Mouse (Mus musculus) frontal cortex, postnatal 25 days (tissue): ENCODE results near the gene H2-DMb1.

ENCODE experiments used
- DNase-seq, 2 experiments: peaks; one replicate each; pipeline ENCODE4 v3.0.0; 2022; ENCODE audit warnings: low spot score in 2 of 2

The H2-DMb1 gene

DNA sequence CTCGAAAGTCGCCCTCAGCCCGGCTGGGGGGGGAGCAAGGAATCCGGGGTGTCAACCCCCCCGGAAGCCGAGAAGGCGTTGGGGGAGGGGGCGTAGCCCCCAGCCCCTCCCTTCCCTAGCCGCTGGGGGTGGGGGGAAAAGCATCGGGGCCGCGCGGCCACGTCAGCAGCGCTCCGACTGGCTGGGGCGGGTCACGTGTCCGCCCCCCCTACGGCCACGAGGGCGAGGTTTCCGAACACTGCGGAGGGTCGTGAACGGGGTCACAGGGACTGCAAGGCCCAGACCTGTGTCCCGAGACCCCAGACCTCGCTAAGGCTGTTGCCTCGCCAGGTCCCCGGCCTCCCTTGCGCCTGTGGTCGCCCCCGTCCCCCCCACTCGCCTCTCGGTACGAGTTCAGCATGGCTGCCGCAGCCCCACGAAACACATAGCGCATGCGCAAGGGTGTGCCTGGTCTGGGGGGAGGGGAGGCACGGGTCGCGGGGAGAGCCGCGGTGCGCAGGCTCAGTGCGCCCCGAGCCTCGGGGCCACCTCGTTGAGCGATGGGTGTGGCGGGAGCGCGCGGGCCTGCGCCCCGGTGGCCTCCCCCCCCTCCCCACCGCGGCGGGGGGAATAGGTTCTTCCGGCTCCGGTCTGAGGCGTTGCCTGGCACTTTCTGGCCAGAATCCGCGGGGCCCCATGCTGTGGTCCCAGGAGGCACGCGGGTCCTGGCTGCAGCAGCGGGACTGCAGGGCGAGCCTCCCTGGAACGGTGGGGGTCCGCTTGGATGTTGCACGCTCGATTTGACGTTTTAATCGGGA is 30.5 kb upstream of the H2-DMb1 start, which contains the start of gene Brd2:
Brd2 (minus strand) TSS at position 447 of the 797 bp plus-strand sequence.
- peak; percentile 94 to 96 for DNase-seq

DNA sequence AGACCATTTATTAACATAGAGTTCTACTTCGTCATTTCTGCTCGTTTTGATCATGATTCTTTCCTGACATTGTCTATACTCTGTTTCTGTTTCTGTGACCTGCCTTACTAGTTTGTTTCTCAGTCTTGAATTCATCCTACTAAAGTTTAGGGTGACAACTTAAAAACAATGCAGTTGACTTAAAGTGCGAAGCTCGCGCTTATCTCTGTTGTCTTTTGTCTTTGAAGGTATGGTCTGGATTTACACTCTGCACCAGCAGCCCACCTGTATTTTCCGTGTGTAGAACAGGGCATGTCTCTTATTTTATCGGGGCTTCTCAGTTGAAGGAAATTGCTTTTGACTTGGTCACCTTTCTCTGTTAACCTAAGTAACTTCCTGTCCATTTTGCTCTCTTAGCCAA is 29.8 kb upstream of the H2-DMb1 start:
- DNase-seq: no peak

DNA sequence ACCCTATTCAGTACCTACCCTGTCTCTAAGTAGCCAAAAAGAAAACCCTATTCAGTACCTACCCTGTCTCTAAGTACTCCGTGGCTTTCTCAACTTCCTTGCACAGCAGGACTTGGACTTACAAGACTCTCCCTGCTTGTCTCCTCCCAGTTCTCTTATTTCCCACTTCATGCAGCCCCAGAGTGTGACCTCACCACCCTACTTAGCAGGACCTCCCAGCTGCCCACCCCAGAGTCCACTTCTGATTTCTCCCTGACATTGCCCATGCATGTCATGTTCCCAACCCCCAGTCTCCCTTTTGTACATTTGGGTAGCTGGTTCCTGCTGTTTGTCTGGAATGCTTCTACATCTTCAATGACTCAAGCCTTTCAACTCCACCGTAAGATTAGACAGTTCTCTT is 29.4 kb upstream of the H2-DMb1 start:
- no peak for DNase-seq

DNA sequence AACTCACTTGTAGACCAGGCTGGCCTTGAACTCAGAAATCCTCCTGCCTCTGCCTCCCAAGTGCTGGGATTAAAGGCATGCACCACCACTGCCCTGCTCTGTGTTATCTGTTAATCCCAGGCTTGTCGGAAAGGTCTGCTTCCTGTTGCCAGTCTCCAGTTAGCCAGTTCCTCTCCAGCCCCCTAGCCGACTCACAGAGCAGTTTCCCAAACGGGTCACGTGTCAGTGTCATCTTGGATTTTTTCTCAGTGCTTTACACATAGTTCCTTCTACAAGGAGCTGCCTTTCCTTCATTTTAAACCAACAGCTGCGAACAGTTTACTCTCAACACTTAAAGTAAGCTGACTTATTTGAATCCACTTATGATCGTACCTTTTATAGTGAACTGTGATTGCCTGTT is 28.2 kb upstream of the H2-DMb1 start:
- DNase-seq: no peak

DNA sequence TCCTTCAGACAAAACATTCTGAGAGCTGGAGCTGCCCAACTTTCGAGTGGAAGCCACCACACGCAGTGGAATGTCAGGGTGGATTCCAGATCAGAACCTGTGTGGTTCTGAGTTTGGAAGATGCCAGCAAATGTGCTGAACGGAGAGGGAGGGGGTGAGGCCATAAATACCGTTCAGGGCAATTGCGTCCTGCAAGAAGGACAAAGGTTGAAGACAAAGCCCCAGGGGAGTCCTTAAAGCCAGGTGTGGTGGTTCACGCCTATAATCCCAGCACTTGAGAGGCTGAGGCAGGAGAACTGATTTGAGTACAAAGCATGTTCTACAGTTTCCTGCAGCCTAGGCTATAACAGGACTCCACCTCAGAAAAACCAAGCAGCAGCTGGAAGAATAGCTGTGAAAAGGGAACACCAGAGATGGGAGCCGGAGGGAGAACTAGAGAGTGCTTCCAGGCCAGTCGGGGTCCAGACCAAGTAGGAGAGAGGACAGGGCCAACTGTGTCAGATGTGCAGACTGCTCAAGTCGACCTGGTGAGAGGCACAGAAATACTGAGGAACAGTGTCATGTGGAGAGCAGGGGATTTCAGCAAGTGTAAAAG is 25.9 kb upstream of the H2-DMb1 start:
- DNase-seq: no peak

DNA sequence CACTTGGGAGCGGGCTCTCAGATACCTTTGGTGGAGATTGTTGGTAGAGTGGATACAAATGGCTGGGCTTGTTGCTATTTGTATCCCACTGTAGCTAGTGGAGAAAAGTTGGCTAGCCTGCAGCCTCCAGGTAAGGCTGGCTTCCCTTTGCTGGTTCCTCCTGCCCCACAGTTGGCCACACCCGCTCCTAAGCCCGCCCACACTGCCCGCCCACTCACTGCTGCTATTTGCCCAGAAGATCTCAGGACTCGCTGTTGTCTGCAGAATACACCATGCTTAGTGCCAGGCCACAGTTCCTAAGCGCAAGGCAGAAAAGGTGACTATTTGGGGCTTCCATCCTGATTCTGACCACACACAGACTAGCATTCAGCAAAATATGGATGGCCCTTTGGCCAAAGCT is 25.4 kb upstream of the H2-DMb1 start:
- no peak for DNase-seq

DNA sequence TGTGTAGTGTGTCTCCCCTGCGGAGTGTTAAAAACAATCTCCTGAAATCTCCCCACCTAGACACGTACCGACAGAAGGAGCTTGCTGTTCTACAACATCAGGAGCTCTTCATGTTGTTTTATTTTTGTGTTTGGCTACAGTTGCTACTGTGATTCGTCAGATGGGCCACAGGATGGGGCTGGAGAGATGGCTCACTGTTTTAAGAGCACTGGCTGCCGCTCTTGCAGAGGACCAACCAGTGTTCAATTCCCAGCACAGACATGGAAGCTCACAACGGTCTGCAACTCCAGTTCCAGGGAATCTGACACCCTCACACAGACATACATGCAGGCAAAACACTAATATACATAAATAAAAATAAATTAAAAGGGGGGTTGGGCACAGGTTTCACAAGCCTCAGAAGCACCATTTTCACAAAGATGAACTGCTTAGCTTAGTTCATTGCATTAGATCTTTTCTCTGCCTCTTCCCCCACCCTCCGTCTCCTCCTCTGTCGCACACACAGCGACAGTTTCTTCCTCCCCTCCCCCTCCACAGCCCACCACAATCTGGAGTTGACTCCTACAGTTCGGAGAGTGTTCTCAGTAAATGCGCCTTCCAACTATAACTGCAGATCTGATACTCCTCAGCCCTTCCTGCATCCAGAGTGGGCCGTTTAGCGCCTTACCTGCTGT is 24.5 kb upstream of the H2-DMb1 start:
- DNase-seq: no peak

DNA sequence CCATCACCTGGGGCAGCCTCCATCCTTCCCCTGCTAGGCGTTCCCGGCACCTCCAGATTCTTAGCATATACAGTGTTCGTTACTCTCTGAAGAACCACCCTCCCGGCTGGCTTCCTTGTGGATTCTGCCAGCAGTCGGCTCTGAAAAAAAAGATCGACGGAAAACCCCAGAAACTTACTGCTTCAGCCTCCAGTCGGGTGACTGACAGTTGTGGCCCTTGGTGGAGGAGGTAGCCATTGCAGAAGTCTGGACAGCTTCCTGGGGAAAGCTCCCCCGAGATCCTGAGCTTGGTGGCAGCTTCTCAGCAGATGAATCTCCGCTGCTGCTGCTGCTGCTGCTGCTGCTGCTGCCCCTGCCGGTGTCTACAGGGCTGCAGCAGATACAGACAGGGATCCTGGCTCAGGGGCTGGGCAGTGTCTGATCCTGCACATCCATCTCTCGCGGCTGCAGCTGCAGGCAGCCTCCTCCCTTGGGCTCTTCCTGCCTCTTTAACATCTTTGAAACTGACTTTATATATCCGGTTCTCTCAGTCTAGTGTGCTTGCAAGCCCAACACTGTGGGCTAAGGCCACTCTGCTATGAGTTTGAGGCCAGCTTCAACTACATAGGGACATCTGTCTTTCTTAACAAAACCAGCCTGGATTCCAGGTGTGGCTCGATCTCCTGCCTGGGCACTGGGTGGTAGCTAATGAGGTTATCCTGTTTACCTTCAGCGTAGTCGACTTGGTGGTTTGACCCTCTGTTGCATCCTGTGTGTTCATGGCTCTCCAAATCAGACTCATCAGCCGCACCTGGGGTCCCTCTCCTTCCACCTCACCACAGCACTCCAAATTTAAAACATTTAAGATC is 23.7 kb upstream of the H2-DMb1 start:
- no peak for DNase-seq

DNA sequence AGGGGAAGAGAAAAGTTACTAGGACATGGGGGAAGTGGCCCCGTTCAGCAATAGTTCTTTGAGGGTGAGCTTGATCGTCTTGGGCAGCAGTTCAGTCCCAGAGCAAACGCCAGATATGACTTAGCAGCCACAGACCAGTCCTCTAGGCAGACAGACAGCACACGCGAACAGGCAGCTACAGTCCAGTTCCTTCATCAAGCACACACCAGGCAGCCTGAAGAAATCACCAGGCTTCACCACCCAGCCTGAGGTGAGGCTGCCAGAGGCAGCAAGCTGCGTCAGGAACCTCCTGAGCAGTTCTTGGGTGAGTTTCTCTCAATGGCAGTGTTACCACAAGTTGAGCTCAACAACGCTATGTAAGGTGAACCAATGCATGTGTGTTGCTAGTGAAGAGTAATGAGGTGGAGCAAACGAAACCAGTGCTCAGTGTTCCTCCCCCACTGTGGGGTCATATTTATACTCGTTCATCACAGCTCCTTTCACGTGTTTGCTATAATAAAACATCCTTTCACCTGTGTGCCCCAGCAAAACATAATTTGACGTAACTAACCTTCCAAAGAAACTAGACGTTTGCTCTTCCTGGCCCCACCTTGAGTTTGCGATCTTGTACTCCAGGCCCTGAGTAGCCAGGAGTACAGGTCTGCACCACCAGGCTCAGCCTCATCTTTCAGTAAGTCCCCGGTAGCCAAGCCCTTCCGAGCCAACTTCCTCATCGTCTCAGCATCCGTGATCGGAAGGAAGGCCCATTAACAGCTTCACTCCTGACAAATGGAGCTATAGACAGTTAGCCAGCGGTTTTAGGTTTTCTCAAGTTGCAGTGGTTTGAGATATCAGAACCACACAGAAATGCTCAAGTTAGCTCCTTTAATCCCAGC is 22.6 kb upstream of the H2-DMb1 start:
- DNase-seq: no peak

DNA sequence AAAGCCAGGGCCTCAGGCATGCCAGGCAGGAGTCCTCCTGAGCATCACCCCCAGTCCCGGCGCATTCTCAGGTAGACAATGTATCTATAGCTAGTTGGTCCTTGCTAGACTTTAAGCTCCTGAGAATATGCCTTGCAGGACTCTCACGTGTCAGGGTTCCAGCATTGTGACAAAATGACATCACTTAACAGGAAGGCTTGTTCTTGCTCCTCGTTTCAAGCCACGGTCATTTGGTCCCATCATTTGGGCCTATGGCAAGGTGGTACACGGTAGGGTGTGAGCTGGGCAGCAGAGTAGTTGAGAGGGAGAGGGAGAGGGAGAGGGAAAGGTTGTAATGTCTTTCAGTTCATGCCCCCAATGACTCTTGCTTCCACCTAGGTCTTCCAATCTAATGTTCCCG is 21.0 kb upstream of the H2-DMb1 start:
- no peak for DNase-seq

DNA sequence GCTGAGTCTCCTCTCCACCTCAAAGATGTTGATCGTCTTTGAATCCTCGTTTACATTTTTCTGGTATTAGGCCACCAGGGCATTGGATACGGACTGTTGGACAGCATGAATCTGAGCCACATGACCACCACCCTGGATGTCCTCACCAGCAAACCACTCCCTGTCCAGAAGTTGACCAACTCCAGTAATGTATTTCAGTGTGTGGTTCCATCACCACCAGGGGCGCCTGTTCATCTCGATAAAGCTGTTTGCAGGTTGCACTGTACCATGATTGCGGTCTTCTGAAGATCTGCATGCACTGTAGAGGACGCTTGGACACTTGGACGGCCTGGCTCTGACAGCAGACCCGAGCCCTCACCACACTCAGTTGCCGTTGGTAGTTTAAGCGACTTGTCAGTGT is 19.6 kb upstream of the H2-DMb1 start:
- DNase-seq: no peak

DNA sequence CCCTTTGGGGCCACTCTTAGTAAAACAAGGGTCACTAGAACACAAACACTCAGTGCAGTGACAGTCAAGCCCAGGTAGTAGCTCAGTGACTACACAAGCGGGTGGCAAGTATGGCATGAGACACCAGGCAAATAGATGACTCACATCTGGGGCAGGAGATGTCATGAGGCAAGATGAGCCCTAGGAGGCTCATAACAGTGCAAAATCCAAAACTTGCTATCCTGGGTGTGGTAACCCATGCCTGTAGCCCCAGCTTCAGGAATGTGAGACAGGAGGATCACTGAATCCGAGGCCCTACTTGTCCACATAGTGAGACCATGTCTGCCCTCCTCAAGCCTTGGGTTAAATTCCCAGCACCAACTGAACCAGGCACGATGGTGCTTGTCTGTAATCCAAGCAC is 18.4 kb upstream of the H2-DMb1 start:
- DNase-seq: no peak

DNA sequence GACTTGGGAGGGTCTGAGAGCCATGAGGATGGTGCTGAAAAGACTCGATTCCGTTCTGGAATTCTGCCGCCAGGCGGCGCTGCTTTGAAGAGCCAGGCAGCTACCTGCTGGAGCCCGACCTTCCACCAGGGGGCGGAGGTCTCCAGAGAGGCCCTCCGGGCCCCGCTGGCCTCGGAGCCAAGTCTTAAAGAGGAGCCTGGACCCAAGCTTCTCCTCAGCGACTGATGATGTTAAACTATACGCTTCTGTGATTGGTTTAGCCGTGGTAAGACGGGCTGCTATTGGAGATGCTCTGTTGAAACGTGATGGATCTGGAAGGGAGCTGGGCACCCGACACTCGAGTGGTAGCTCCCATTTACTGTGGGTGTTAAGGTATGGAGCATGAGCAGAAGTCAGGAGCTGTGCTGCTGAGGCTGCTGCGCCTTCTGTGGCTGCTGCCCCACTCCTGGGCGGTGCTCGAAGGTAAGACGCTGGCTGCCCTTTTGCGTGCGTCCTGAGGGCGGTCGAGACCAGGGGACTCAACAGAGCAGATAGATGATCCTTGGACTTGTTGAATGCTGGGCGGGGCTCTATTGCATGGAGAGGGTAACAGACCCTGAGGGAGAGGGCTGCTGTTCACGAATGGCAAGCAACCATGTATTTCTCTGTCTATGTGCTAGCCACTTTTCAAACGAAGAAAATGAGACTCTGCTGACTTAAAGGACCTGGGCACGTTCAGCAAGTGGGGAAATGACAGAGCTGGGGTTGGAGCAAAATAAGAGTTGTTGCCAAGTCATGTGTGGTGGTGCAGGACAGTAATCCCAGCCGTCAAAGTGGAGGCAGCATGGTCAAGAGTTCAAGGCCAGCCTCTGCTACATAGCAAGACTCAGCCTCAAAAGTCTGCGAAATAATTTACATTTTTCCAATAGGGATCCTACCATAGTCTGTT is 17.3 kb upstream of the H2-DMb1 start:
- peak; percentile 97 to 98 for DNase-seq

DNA sequence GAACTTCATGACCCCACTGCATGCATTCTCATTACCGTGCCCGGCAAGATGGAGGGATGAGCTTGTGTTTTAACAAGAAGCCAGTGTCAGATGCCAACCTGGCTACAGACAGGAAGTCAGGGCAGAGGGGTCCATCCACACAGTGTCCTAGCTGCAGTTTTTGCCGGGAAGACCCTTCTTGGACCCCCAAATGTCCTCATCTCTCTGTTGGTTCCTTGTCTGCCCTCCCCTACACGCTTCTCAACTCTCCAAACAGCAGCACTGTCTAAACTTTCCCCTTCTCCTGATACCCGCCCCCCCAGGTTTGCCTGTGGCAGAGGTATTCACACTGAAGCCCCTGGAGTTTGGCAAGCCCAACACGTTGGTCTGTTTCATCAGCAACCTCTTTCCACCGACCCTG is 15.3 kb upstream of the H2-DMb1 start:
- DNase-seq: no peak

DNA sequence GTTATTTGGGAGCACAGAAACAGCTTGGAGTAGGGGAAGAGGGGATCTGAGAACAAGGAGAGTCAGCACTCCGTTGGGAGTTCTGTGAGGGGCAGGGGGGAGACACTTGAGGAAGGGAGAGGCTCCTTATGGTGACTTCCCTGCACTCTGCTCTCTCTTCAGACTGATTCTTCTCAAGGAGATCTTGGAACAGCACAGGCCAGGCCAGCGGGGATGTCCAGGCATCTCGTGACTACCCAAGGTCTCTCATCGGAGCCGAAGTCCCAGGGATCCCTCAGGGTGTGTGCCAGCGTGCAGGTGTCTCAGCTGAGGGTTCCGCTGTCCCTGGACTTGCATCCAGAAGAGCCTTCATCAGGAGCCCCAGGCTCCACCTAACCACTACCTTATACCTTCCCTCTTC is 14.2 kb upstream of the H2-DMb1 start:
- DNase-seq: no peak

DNA sequence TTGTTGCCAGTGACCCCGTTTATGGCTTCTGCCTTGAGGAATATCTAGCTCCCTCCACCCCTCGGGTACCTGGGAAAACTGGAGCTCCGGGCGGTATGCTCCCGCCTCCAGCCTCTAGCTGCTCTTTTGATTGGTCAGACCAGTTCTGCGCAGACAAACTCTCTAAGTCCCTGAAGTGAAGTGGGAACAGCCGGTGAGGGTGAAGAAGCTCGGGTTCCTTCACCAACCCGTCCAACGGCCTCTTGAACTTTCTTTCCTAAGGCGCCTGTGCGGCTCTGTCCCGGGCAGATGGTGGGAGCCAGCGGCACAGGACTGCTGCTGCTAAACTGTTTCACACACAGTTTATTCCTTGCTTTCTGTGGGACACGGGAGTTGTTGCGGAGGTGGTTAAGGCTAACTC is 13.5 kb upstream of the H2-DMb1 start:
- no peak for DNase-seq

DNA sequence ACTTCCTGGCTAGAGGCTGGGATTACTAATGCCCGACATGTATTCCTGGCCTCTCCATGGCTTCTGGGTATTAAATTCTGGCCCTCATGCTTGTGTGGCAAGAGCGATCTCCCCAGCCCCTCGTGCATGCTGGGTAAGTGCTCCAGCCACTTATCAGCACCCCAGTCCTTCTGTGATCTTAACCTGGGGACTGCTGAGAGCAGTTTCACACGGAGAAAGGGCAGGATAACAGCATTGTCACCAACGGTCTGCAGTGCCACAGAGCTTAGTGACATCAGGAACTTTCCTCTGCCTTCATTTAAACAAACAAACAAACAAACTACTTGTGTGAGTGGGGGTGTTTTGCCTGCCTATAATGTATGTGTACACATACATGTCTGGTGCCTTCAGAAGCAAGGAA is 12.6 kb upstream of the H2-DMb1 start:
- no peak for DNase-seq

DNA sequence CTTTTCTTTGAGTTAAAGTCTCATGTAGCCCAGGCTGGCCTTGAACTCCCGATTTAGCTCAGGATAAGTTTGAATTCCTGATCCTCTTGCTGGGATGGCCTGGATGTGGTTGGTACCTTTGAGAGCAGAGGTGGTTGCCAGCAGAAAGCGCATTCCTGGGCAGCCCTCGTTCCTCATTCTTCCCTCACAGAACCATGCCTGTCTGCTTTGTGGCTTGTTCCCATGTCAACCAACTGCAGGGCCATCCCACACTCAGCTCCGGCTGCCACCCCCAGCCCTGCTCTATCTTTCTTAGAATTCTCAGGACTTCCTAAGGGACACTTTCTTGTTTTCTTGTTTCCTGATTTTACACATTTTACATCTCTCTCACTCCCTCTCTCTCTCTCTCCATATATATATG is 11.4 kb upstream of the H2-DMb1 start:
- DNase-seq: no peak

DNA sequence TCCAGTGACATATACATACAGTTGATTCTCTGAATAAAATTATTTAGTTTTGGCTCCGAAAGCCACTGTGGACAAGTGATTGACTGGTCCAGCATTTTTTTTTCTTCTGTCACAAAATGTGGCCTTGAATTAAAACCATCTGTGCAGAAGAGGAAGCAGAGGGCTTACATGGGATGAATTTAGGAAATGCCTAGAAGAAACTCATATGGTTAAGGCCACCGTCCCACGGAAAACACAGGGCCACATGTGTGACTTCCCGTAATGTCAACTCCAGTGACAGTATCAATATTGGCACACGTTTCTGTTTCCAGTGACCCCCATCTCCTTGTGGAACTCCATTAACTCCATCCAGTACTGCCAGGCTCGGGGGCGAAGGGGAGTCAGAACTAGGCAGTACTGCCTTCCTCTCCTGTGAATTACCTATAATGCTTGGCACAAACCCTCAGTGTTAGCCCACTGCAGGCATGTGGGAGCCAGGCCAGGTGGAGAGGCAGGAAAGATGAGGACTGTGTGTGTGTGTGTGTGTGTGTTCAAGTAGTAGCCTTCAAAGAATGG is 10.3 kb upstream of the H2-DMb1 start:
- DNase-seq: no peak

DNA sequence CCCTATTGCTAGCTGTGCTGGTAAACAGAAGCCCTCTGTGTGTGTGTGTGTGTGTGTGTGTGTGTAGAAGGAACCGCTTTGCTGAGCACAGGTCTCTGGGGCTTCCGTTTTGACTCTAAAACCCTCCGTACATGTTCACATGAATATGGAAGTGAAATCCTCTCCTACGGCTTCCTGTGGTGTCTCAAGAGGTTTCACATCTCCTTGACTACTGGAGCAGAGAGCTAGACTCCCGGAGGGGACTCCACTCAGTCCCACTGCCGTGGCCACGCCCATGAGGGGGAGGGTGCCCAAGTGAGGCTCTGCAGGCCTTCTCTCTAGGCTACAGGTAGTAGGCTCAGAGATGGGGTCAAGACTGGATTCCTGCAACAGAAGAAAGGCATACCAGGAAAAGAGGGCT is 9.8 kb upstream of the H2-DMb1 start, which contains the start of gene H2-DMb2:
H2-DMb2 (plus strand) TSS at position 275 of the 400 bp plus-strand sequence.
- DNase-seq: no peak
